Mouse (Mus musculus) MEL-GATA-1-ER (cell line): ENCODE measurements around the gene Gna12.

ENCODE experiments used
- DNase-seq: peaks from one replicate; pipeline ENCODE4 v3.0.0-alpha.2; 2012; ENCODE audit warnings: low read depth; ENCODE audit errors: extremely low read depth

Gene Gna12

GRCm38 (mm10) chr5:140722121-140722520, 108.1 kb downstream of the Gna12 start:
- DNase-seq = no peak

GRCm38 (mm10) chr5:140720773-140721172, 109.5 kb downstream of the Gna12 start:
- DNase-seq = no peak

GRCm38 (mm10) chr5:140711040-140711439, 119.2 kb downstream of the Gna12 start:
- DNase-seq = no peak

GRCm38 (mm10) chr5:140710315-140710714, 119.9 kb downstream of the Gna12 start:
- DNase-seq = no peak
